Mouse (Mus musculus) C2C12 (cell line): ENCODE results near the gene Appbp2. TPM values are rescaled to one million over a fixed set of nuclear protein-coding genes. Genes with fewer than 3 reads are reported as not detected.

Experiments used
- H3K27me3 ChIP-seq: one replicate; pipeline ENCODE4 v1.6.1; 2011; ENCODE audit not compliant: control insufficient read depth, insufficient read depth, insufficient read length
- H3K36me3 ChIP-seq: one replicate; pipeline ENCODE4 v1.6.1; 2011; ENCODE audit not compliant: control insufficient read depth, insufficient read depth
- H3K4me3 ChIP-seq: one replicate; pipeline ENCODE4 v1.5.1; 2011; ENCODE audit warnings: mild to moderate bottlenecking, control low read depth; ENCODE audit not compliant: poor library complexity, insufficient read depth, severe bottlenecking
- H3K79me2 ChIP-seq: one replicate; pipeline ENCODE4 v1.6.1; 2011; ENCODE audit not compliant: control insufficient read depth, insufficient read depth
- H3K79me3 ChIP-seq: one replicate; pipeline ENCODE4 v1.6.1; 2011; ENCODE audit warnings: low read depth, control low read depth
- H3ac ChIP-seq: one replicate; pipeline ENCODE3; 2011; ENCODE audit warnings: low read depth; ENCODE audit not compliant: control insufficient read depth, insufficient read length
- CEBPB ChIP-seq: IDR thresholded peaks from one replicate; pipeline ENCODE4 v1.6.1; 2011; ENCODE audit warnings: low read depth, mild to moderate bottlenecking, control low read depth, moderate library complexity
- CTCF ChIP-seq: IDR thresholded peaks from one replicate; pipeline ENCODE4 v1.5.1; 2011; ENCODE audit not compliant: control insufficient read depth, insufficient read depth, insufficient read length
- FOSL1 ChIP-seq: IDR thresholded peaks from one replicate; pipeline ENCODE4 v1.8.0; 2011; ENCODE audit warnings: mild to moderate bottlenecking, low read length; ENCODE audit not compliant: poor library complexity, insufficient read depth, severe bottlenecking
- MAX ChIP-seq: IDR thresholded peaks from one replicate; pipeline ENCODE4 v1.6.1; 2011; ENCODE audit warnings: mild to moderate bottlenecking, control low read depth
- MYOD1 ChIP-seq: IDR thresholded peaks from one replicate; pipeline ENCODE4 v1.6.1; 2011; ENCODE audit warnings: low read depth; ENCODE audit not compliant: control insufficient read depth, insufficient read length
- MYOG ChIP-seq: IDR thresholded peaks from one replicate; pipeline ENCODE4 v1.6.1; 2011; ENCODE audit not compliant: control insufficient read depth, insufficient read length; ENCODE audit errors: extremely low read depth
- USF1 ChIP-seq: IDR thresholded peaks from one replicate; pipeline ENCODE4 v1.6.1; 2011; ENCODE audit warnings: low read depth, mild to moderate bottlenecking, control low read depth, moderate library complexity
- polyA plus RNA-seq: library from polyadenylated mRNA; unstranded; fragments of >200 nt; fragmentation: generic; extraction: Trizol; gene quantifications from one replicate; pipeline ENCODE4 v1.2.1, GENCODE M21; 2012; ENCODE audit warnings: missing spikeins

Appbp2 gene
- polyA plus RNA-seq, 1 experiment: 8.7 TPM

- no peak for TF ChIP-seq CEBPB
- Histone ChIP-seq H3ac (no peak overlapping the region), H3K27me3 (no peaks in the 10 kb centered on the region), H3K79me3 (no peaks in the 10 kb centered on the region), H3K36me3 (peaks cover 72% of the 10 kb centered on the region), H3K79me2 (no peaks in the 10 kb centered on the region), H3K4me3 (no peak overlapping the region)
These were observed 44.2 kb downstream of the Appbp2 start for GRCm38 (mm10) chr11:85190741-85191140.

- no peak overlapping the region for H3K4me3 ChIP-seq
- H3K79me2 ChIP-seq: no peaks in the 10 kb centered on the region
- H3ac ChIP-seq: no peak overlapping the region
- no peaks in the 10 kb centered on the region for H3K79me3 ChIP-seq
- peaks cover 55% of the 10 kb centered on the region for H3K36me3 ChIP-seq
- H3K27me3 ChIP-seq: no peaks in the 10 kb centered on the region
- TF ChIP-seq CTCF (no peak), MYOD1 (no peak), CEBPB (no peak), MYOG (no peak), USF1 (no peak), FOSL1 (no peak), MAX (no peak)
These were observed 45.8 kb downstream of the Appbp2 start for GRCm38 (mm10) chr11:85189110-85189509.

DNA sequence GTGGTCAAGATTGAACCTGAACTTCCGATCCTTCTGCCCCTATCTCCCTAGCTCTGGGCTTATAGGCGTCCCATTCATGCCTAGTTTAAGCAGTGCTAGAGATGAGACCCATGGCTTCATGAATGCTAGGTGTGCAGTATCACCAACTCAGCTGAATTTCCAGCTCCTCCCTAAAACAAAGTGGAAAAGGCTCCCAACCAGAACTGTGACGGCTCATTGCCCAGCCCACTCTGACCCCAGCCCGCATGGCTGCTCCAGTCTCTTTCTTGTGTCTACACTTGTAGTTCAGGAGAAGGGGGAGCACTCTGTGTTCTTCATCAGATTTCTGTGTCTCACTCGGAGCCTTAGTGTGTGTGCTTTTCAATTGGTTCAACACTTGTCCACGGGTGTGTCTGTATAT is 50.1 kb downstream of the Appbp2 start:
- no peak overlapping the region for H3ac ChIP-seq
- TF ChIP-seq MYOD1 (no peak), MYOG (no peak), CTCF (no peak), MAX (no peak), CEBPB (no peak), FOSL1 (no peak), USF1 (no peak)
- no peak overlapping the region for H3K4me3 ChIP-seq
- peaks cover 15% of the 10 kb centered on the region for H3K36me3 ChIP-seq
- no peaks in the 10 kb centered on the region for H3K79me3 ChIP-seq
- no peaks in the 10 kb centered on the region for H3K79me2 ChIP-seq
- no peaks in the 10 kb centered on the region for H3K27me3 ChIP-seq

DNA sequence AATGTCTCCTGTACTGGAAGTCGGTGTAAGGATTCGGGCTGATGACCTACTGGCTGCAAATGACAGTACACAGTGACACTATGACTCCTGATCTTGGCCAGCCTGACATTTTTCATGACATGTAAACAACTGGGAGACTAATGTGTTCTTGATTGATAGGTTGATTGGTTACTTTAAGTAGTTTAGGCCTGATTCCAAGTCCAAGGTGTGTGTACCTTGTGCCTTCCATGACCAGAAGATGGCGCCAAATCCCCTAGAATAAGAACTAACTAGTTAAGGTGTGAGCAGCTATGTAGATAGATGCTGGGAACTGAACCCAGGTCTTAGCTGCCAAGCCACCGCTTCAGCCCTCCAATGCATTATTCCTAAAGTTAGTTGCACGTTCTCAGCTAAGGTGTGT is 50.8 kb downstream of the Appbp2 start:
- H3K4me3 ChIP-seq: no peak overlapping the region
- no peaks in the 10 kb centered on the region for H3K27me3 ChIP-seq
- no peaks in the 10 kb centered on the region for H3K79me3 ChIP-seq
- no peaks in the 10 kb centered on the region for H3K79me2 ChIP-seq
- H3ac ChIP-seq: no peak overlapping the region
- peaks cover 7% of the 10 kb centered on the region for H3K36me3 ChIP-seq
- TF ChIP-seq CEBPB (no peak), CTCF (peak; percentile 20), MAX (no peak)

DNA sequence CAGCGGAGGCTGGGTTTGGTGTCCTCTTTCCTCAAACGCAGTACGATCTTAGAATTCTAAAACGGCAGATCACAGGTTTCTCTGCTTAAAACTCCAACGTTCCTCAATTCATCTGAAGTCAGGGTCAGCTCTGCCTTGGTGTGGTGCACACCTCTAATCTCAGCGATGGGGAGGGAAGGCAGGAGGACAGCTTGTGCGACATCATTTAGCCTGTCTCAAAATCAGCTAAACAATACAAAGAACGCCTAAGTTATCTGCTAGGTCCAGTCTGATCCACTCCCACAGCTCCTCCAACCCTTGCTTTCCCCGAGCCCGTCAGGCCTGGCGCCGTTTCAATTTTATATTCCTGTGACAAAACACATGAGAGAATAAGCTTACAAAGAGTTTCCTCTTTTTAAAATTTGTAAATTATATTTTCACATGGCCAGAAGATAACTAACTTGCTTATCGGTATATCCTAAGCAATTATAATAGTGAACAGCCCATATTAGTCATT is 51.6 kb downstream of the Appbp2 start:
- Histone ChIP-seq H3K4me3 (no peak overlapping the region), H3K79me3 (no peaks in the 10 kb centered on the region), H3K27me3 (no peaks in the 10 kb centered on the region), H3ac (no peak overlapping the region), H3K36me3 (peaks cover 5% of the 10 kb centered on the region), H3K79me2 (no peaks in the 10 kb centered on the region)
- TF ChIP-seq MYOD1 (no peak), USF1 (no peak), MYOG (no peak), CEBPB (no peak), FOSL1 (no peak), CTCF (no peak), MAX (no peak)

DNA sequence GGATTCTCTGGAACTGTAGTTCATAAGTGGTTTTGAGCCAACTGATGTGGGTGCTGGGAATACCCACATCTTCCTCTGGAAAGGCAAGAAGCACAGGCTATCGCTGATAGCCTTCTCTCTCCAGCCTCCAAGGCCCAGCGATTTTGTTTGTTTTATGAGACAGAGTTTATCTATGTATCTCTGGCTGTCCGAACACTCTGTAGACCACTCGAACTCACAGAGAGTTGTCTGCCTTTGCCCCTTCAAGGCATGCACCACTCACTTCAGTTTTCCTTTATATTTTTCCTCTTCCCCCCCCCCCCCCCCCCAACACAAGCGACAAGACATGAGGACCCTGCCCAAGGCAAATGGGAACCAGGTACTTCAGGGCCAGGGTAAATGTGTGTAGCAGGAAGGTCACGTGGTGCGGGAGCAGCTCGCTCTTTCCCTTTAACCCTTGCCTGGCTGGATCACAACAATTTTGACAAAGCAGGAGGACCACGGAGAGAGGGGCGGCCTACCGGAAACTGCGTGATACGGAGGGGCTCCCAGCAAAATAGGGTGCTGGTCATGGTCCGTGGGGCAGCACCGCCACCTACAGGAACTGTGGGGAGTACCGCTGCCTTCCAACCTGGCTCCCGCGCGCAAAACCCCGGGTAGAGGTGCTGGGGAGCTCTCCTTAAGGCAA is 52.2 kb downstream of the Appbp2 start:
- TF ChIP-seq MAX: no peak
- TF ChIP-seq CEBPB: no peak
- TF ChIP-seq FOSL1: no peak
- TF ChIP-seq CTCF: peak; percentile 73
- peak; percentile 28 for TF ChIP-seq USF1
- no peak for TF ChIP-seq MYOD1
- Histone ChIP-seq H3K36me3 (peaks cover 2% of the 10 kb centered on the region), H3K27me3 (no peaks in the 10 kb centered on the region), H3K4me3 (no peak overlapping the region), H3K79me3 (no peaks in the 10 kb centered on the region), H3ac (no peak overlapping the region), H3K79me2 (no peaks in the 10 kb centered on the region)
